Mouse (Mus musculus) midbrain, postnatal 0 days (tissue): Measurements from ENCODE around the gene Hic2. TPM values are rescaled to one million over a fixed set of nuclear protein-coding genes. Genes with fewer than 3 reads are reported as not detected.
"Not testable (repeated sequence)": the region's sequence is repeated elsewhere in the genome, so short reads cannot be mapped to it uniquely, and the experiment has no call there.

Source experiments
- ATAC-seq: fragments of 200-750 bp; cut with Nextera tagmentation; 2 replicates; pipeline ENCODE4 v1.8.0; 2017; ENCODE audit warnings: moderate number of reproducible peaks, mild to moderate bottlenecking, moderate TSS enrichment, moderate library complexity; ENCODE audit not compliant: low FRiP score
- DNase-seq: peaks from one replicate; pipeline ENCODE4 v3.0.0-alpha.2; 2015; ENCODE audit warnings: low spot score
- H3K27ac ChIP-seq: fragments of 300-500 bp; sonication (generic); 2 replicates; pipeline ENCODE4 v1.5.1; 2014; ENCODE audit warnings: low read depth, mild to moderate bottlenecking, low read length, mixed read lengths
- H3K27me3 ChIP-seq: fragments of 300-500 bp; sonication (generic); 2 replicates; pipeline ENCODE4 v1.6.1; 2014; ENCODE audit warnings: low read length, control low read depth, mixed read lengths; ENCODE audit not compliant: insufficient read depth
- H3K36me3 ChIP-seq: fragments of 300-500 bp; sonication (generic); 2 replicates; pipeline ENCODE4 v1.6.1; 2014; ENCODE audit warnings: low read length, control low read depth, mixed read lengths; ENCODE audit not compliant: insufficient read depth
- H3K4me1 ChIP-seq: fragments of 300-500 bp; sonication (generic); 2 replicates; pipeline ENCODE4 v1.6.1; 2014; ENCODE audit warnings: mild to moderate bottlenecking, control low read depth, antibody characterized with exemption, low read length, mixed read lengths; ENCODE audit not compliant: insufficient read depth
- H3K4me2 ChIP-seq: fragments of 300-500 bp; sonication (generic); 2 replicates; pipeline ENCODE4 v1.6.1; 2014; ENCODE audit warnings: low read depth, mild to moderate bottlenecking, low read length, mixed read lengths; ENCODE audit not compliant: poor library complexity, severe bottlenecking
- H3K4me3 ChIP-seq: fragments of 300-500 bp; sonication (generic); 2 replicates; pipeline ENCODE4 v1.5.1; 2014; ENCODE audit warnings: low read depth, mild to moderate bottlenecking, low read length, moderate library complexity
- H3K9ac ChIP-seq: fragments of 300-500 bp; sonication (generic); replicated peaks from 2 replicates; pipeline ENCODE4 v1.6.1; 2014; ENCODE audit warnings: mild to moderate bottlenecking, low read length, moderate library complexity, mixed read lengths; ENCODE audit not compliant: poor library complexity, severe bottlenecking
- H3K9me3 ChIP-seq: fragments of 300-500 bp; sonication (generic); 2 replicates; pipeline ENCODE4 v1.6.1; 2016; ENCODE audit warnings: low read length, control low read depth
- CTCF ChIP-seq: IDR thresholded peaks from 2 replicates; pipeline ENCODE4 v1.5.1; 2016; ENCODE audit warnings: antibody characterized with exemption, mild to moderate bottlenecking
- WGBS: fragments of 180-500 bp; shearing (Covaris S2); extraction: QIAGEN DNeasy Blood & Tissue Kit; methylation state at CpG from one replicate; pipeline ENCODE4 v1.1.7; 2014; 5-methylcytosine and 5-hydroxymethylcytosine counted together
- polyA plus RNA-seq: library from polyadenylated mRNA; unstranded; fragments of >200 nt; fragmentation: Nextera tagmentation; extraction: Ambion mirVana; gene quantifications from 2 replicates; pipeline ENCODE4 v1.2.1, GENCODE M21; 2015
- total RNA-seq: library from RNA; depleted of rRNA; stranded (reverse); fragments of >200 nt; gene quantifications from 2 replicates; pipeline ENCODE4 v1.2.3, GENCODE M21; 2014

Gene Hic2
- total and polyA plus RNA-seq, 2 experiments from 2014 or later, result 5.4 to 13.8 TPM

- DNase-seq (no peak), ATAC-seq (no peak)
- Histone ChIP-seq H3K4me1 (no peaks in the 10 kb centered on the region), H3K36me3 (no peaks in the 10 kb centered on the region), H3K27me3 (no peaks in the 10 kb centered on the region), H3K9ac (no peak overlapping the region), H3K9me3 (no peaks in the 10 kb centered on the region), H3K27ac (no peak overlapping the region), H3K4me2 (no peak overlapping the region), H3K4me3 (no peak overlapping the region)
- TF ChIP-seq CTCF, result no peak
These were observed 6.9 kb upstream of the Hic2 start for GRCm38 (mm10) chr16:17226496-17226895.

GRCm38 (mm10) chr16:17231523-17231922 is 1.8 kb upstream of the Hic2 start:
- not testable (repeated sequence) for H3K4me3 ChIP-seq, H3K9me3 ChIP-seq, H3K4me2 ChIP-seq, ATAC-seq, H3K27ac ChIP-seq, DNase-seq, H3K36me3 ChIP-seq, H3K27me3 ChIP-seq, H3K9ac ChIP-seq
- H3K4me1 ChIP-seq, result peaks cover 11% of the 10 kb centered on the region; the same call in 1 of the 2 replicates
- 91% methylated on average over 2 of the region's 2 CpGs for WGBS

DNA sequence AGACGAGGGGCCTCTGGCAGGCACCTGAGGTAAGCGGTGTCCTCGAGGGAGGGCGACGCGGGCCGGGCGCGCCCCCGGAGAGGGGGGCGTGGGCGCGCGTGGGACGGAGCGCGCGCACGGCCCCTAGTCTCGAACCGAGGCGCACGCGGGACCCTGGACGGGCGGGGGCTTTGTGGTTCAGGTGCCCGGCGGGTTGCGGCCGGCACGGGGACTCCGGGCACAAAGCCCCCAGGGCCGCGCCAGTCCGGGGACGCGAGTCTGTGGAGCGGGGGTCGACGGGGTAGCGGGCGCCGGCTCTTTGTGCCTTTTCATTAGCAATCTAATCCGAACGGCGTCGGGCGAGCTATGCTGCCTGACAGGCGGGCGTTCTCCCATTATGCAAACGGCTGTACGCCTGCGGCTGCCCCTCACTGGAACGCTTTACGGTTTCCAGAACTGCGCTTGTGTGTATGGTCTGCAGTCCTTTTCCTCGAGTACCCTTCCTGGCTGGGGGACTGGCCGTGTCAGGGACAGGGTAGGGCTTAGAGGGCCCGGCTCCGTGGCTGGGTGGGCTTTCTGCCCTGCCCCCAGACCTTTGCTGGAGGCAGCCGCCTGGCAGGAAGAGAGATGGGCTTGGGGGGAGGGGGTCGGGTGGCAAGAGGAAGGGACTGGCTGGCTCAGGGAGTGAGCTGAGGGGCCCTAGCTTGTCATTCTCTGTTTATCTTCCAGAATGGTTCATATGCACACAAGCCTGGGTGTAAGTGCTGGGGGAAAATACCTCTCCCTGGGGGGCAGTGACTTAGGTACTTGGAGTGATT is 528 bp downstream of the Hic2 start:
- Histone ChIP-seq H3K27me3 (no peaks in the 10 kb centered on the region), H3K9me3 (no peaks in the 10 kb centered on the region), H3K9ac (peak overlapping the region; percentile 95), H3K4me1 (peaks cover 14% of the 10 kb centered on the region), H3K4me3 (peak overlapping the region; percentile 89), H3K27ac (peak overlapping the region; percentile 85), H3K4me2 (peak overlapping the region; percentile 83), H3K36me3 (no peaks in the 10 kb centered on the region)
- TF ChIP-seq CTCF, result no peak
- under 1% methylated on average over 38 of the region's 62 CpGs for WGBS
- ATAC-seq (peak; percentile 76), DNase-seq (peak; percentile 69)

GRCm38 (mm10) chr16:17234499-17234895 is 1.1 kb downstream of the Hic2 start:
- no peak for ATAC-seq
- Histone ChIP-seq H3K27me3 (no peaks in the 10 kb centered on the region), H3K9ac (peak overlapping the region; percentile 95), H3K4me3 (peak overlapping the region; percentile 89), H3K9me3 (no peaks in the 10 kb centered on the region), H3K36me3 (no peaks in the 10 kb centered on the region), H3K4me1 (peaks cover 15% of the 10 kb centered on the region), H3K27ac (peak overlapping the region; percentile 85), H3K4me2 (peak overlapping the region; percentile 83)
- WGBS, result 2% methylated on average over 12 of the region's 12 CpGs
- no peak for TF ChIP-seq CTCF
- peak; percentile 40 for DNase-seq

- TF ChIP-seq CTCF, result no peak
- WGBS, result 44% methylated on average over 9 of the region's 9 CpGs
- Histone ChIP-seq H3K9me3 (no peaks in the 10 kb centered on the region), H3K27ac (no peak overlapping the region), H3K4me1 (peaks cover 18% of the 10 kb centered on the region), H3K36me3 (no peaks in the 10 kb centered on the region), H3K4me2 (peak overlapping the region; percentile 83), H3K4me3 (peak overlapping the region; percentile 89), H3K27me3 (no peaks in the 10 kb centered on the region), H3K9ac (peak overlapping the region; percentile 95)
- ATAC-seq (no peak), DNase-seq (peak; percentile 19)
These were observed 1.7 kb downstream of the Hic2 start for GRCm38 (mm10) chr16:17234916-17235665.

GRCm38 (mm10) chr16:17237634-17238033 is 4.3 kb downstream of the Hic2 start:
- ATAC-seq (no peak), DNase-seq (no peak)
- Histone ChIP-seq H3K9ac (no peak overlapping the region), H3K4me2 (no peak overlapping the region), H3K27me3 (no peaks in the 10 kb centered on the region), H3K36me3 (no peaks in the 10 kb centered on the region), H3K4me3 (no peak overlapping the region), H3K27ac (no peak overlapping the region), H3K4me1 (peaks cover 18% of the 10 kb centered on the region), H3K9me3 (no peaks in the 10 kb centered on the region)
- no peak for TF ChIP-seq CTCF
- WGBS, result 89% methylated on average over 3 of the region's 3 CpGs
